Mouse (Mus musculus): ENCODE measurements at regions not wholly inside any gene's neighbourhood (a gene's known extent, or its start where the extent isn't known, plus 50 kb on each side); places are given as distances from the start of the nearest gene placed in this dataset.

DNA sequence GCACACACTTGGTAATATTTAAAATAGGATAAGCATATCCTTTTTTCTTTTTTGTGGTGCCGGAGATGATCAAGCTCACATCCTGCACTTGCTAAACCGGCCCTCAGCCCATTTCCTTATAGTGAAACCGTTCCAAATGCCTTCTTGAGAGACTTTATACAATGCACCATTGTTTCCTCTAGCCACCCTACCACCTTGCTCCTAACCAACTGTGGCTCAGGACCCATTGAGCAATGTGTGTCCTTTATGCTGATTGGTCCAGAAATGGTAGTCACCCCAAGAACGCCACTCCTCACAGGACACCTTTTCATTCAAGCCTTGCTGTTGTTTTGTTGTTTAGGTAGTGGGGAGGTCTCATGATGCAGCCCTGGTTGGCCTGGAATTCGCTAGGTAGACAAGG is 110.3 kb upstream of the Rreb1 start:
- TF ChIP-seq CTCF (IDR thresholded peaks at IDR 0.05; ENCODE audit: insufficient read depth, low read length) = no peak
- no peak for TF ChIP-seq POLR2A (IDR thresholded peaks at IDR 0.05; ENCODE audit: borderline replicate concordance, extremely low read depth, low read depth, low read length)

Measured in lung, adult 2 months (tissue).